Mouse (Mus musculus): ENCODE measurements around the gene Zcchc7.

- TF ChIP-seq POLR2A (IDR thresholded peaks at IDR 0.05; ENCODE audit: extremely low read depth, insufficient read depth, low read length) (no peak), CTCF (IDR thresholded peaks at IDR 0.05; ENCODE audit: extremely low read depth, insufficient read depth, low read length) (no peak)
Observed at GRCm38 (mm10) chr4:44963156-44963555, 207.5 kb downstream of the Zcchc7 start.
